Mouse (Mus musculus) megakaryocyte, embryonic 14.5 days (primary cell): ENCODE results near the gene Slc23a4.

Experiments
- FLI1 ChIP-seq: IDR thresholded peaks from 2 replicates; pipeline ENCODE4 v1.6.1; 2012; ENCODE audit warnings: low read length, inconsistent platforms, mixed read lengths
- GATA1 ChIP-seq: IDR thresholded peaks from 3 replicates; pipeline ENCODE4 v1.6.1; 2012; ENCODE audit warnings: mixed read lengths, low read length, inconsistent platforms, borderline replicate concordance

DNA sequence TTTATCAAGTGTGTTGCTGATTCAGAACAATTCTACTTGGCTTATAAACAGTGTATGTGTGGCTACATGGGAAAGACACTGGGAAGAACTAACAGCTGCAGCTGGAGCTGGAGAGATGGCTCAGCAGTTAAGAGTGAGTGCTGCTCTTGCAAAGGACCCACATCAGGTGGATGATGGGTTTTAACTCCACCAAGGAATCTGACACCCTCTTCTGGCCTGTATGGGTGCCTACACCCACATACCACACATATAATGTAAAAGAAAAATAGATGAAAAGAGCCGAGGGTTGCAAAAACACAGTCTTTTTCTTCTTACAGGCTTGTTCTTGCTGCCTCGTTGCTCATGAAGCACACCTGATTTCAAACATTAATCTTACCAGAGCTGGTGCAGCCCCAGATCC lies 82.1 kb downstream of the Slc23a4 start:
- TF ChIP-seq GATA1, result no peak
- TF ChIP-seq FLI1, result no peak
